Mouse (Mus musculus): ENCODE results near the gene Zdhhc12. TPM values are rescaled to one million over a fixed set of nuclear protein-coding genes. Genes with fewer than 3 reads are reported as not detected.

Gene Zdhhc12
- polyA plus RNA-seq, 1 experiment from 2014 or later, result 31.6 TPM

- H3K4me3 ChIP-seq (replicated peaks), result no peak overlapping the region
- peaks cover 12% of the 10 kb centered on the region; the same call in 1 of the 2 replicates for H3K36me3 ChIP-seq
- H3K27me3 ChIP-seq (replicated peaks), result no peaks in the 10 kb centered on the region
- H3K9ac ChIP-seq (replicated peaks), result no peak overlapping the region
- H3K4me1 ChIP-seq, result peaks cover 19% of the 10 kb centered on the region
- ATAC-seq (ENCODE audit: low FRiP score), result no peak
- H3K4me2 ChIP-seq, result no peak overlapping the region
- WGBS, result 93% methylated on average over 6 of the region's 6 CpGs
- no peak overlapping the region for H3K27ac ChIP-seq (replicated peaks)
- no peaks in the 10 kb centered on the region for H3K9me3 ChIP-seq (replicated peaks)
These were observed 46.3 kb downstream of the Zdhhc12 start for GRCm38 (mm10) chr2:30047127-30047526.

GRCm38 (mm10) chr2:30044550-30044949 lies 48.9 kb downstream of the Zdhhc12 start:
- ATAC-seq (ENCODE audit: low FRiP score), result no peak
- WGBS, result 91% methylated on average over 5 of the region's 5 CpGs
- H3K9me3 ChIP-seq (replicated peaks), result no peaks in the 10 kb centered on the region

GRCm38 (mm10) chr2:30042445-30042844 lies 51.0 kb downstream of the Zdhhc12 start:
- H3K4me2 ChIP-seq, result no peak overlapping the region
- no peaks in the 10 kb centered on the region for H3K27me3 ChIP-seq (replicated peaks)
- peaks cover 21% of the 10 kb centered on the region for H3K36me3 ChIP-seq
- no peak overlapping the region for H3K27ac ChIP-seq (replicated peaks)
- 7% methylated on average over 4 of the region's 4 CpGs for WGBS
- no peak overlapping the region for H3K4me3 ChIP-seq (replicated peaks)
- peaks cover 10% of the 10 kb centered on the region for H3K4me1 ChIP-seq
- no peak overlapping the region for H3K9ac ChIP-seq (replicated peaks)
- H3K9me3 ChIP-seq (replicated peaks), result no peaks in the 10 kb centered on the region
- ATAC-seq (ENCODE audit: low FRiP score), result no peak

More at GRCm38 (mm10) chr2:30044550-30044949, 48.9 kb downstream of the Zdhhc12 start:
- peaks cover 12% of the 10 kb centered on the region; the same call in 1 of the 2 replicates for H3K36me3 ChIP-seq
- H3K27ac ChIP-seq (replicated peaks), result no peak overlapping the region
- H3K4me2 ChIP-seq, result no peak overlapping the region
- H3K4me3 ChIP-seq (replicated peaks), result no peak overlapping the region
- no peaks in the 10 kb centered on the region for H3K27me3 ChIP-seq (replicated peaks)
- H3K9ac ChIP-seq (replicated peaks), result no peak overlapping the region
- peaks cover 19% of the 10 kb centered on the region for H3K4me1 ChIP-seq

Other genes with a start within 250 kb of the Zdhhc12 start
- gene Cercam, start 224.5 kb downstream of the Zdhhc12 start, polyA plus RNA-seq (2015; fragmentation: Nextera tagmentation; extraction: Ambion mirVana), result 25.8 and 27.4 TPM in 2 replicates
- gene Odf2, start 204.4 kb downstream of the Zdhhc12 start, polyA plus RNA-seq (2015; fragmentation: Nextera tagmentation; extraction: Ambion mirVana), result 62.4 and 66.8 TPM in 2 replicates
- 64.8 and 66.1 TPM in 2 replicates for gene Gle1, start 158.2 kb downstream of the Zdhhc12 start, polyA plus RNA-seq (2015; fragmentation: Nextera tagmentation; extraction: Ambion mirVana)
- 186 and 213 TPM in 2 replicates for gene Sptan1, start 128.1 kb downstream of the Zdhhc12 start, polyA plus RNA-seq (2015; fragmentation: Nextera tagmentation; extraction: Ambion mirVana)
- gene Wdr34, start 44.8 kb downstream of the Zdhhc12 start, polyA plus RNA-seq (2015; fragmentation: Nextera tagmentation; extraction: Ambion mirVana), result 63.0 and 72.9 TPM in 2 replicates
- gene Set, start 36.3 kb downstream of the Zdhhc12 start, polyA plus RNA-seq (2015; fragmentation: Nextera tagmentation; extraction: Ambion mirVana), result 285 and 330 TPM in 2 replicates
- 2.0 and 3.1 TPM in 2 replicates for gene Pkn3, start 16.0 kb downstream of the Zdhhc12 start, polyA plus RNA-seq (2015; fragmentation: Nextera tagmentation; extraction: Ambion mirVana)
- 12.4 and 14.5 TPM in 2 replicates for gene Zer1, start 30.9 kb upstream of the Zdhhc12 start, polyA plus RNA-seq (2015; fragmentation: Nextera tagmentation; extraction: Ambion mirVana)
- 11.3 TPM in 2 replicates for gene Tbc1d13, start 40.1 kb upstream of the Zdhhc12 start, polyA plus RNA-seq (2015; fragmentation: Nextera tagmentation; extraction: Ambion mirVana)
- gene Endog, start 77.8 kb upstream of the Zdhhc12 start, polyA plus RNA-seq (2015; fragmentation: Nextera tagmentation; extraction: Ambion mirVana), result 26.9 and 27.1 TPM in 2 replicates
- 70.5 and 72.5 TPM in 2 replicates for gene Spout1, start 84.8 kb upstream of the Zdhhc12 start, polyA plus RNA-seq (2015; fragmentation: Nextera tagmentation; extraction: Ambion mirVana)
- 16.0 and 16.2 TPM in 2 replicates for gene Kyat1, start 112.2 kb upstream of the Zdhhc12 start, polyA plus RNA-seq (2015; fragmentation: Nextera tagmentation; extraction: Ambion mirVana)
- 47.5 and 49.1 TPM in 2 replicates for gene Lrrc8a, start 144.1 kb upstream of the Zdhhc12 start, polyA plus RNA-seq (2015; fragmentation: Nextera tagmentation; extraction: Ambion mirVana)
- 0.12 and 0.32 TPM in 2 replicates for gene Gm28035, start 146.9 kb upstream of the Zdhhc12 start, polyA plus RNA-seq (2015; fragmentation: Nextera tagmentation; extraction: Ambion mirVana)
- 4.8 and 5.2 TPM in 2 replicates for gene Phyhd1, start 172.6 kb upstream of the Zdhhc12 start, polyA plus RNA-seq (2015; fragmentation: Nextera tagmentation; extraction: Ambion mirVana)
- not detected in 2 replicates for gene Gm28038, start 187.4 kb upstream of the Zdhhc12 start, polyA plus RNA-seq (2015; fragmentation: Nextera tagmentation; extraction: Ambion mirVana)
- gene Dolk, start 192.7 kb upstream of the Zdhhc12 start, polyA plus RNA-seq (2015; fragmentation: Nextera tagmentation; extraction: Ambion mirVana), result 37.4 and 38.5 TPM in 2 replicates
- gene Nup188, start 192.7 kb upstream of the Zdhhc12 start, polyA plus RNA-seq (2015; fragmentation: Nextera tagmentation; extraction: Ambion mirVana), result 15.4 and 22.2 TPM in 2 replicates